Mouse (Mus musculus) neural tube, embryonic 13.5 days (tissue): Measurements from ENCODE around the gene Ip6k1. TPM values are rescaled to one million over a fixed set of nuclear protein-coding genes. Genes with fewer than 3 reads are reported as not detected.
A peak's percentile ranks its signal among the peaks of the same experiment; 100 is the strongest.

Experiments used
- ATAC-seq: fragments of 200-750 bp; cut with Nextera tagmentation; 2 replicates; pipeline ENCODE4 v1.8.0; 2017; ENCODE audit warnings: low read depth, mild to moderate bottlenecking, moderate TSS enrichment, moderate library complexity
- H3K27ac ChIP-seq: fragments of 300-500 bp; sonication (generic); replicated peaks from 2 replicates; pipeline ENCODE4 v1.5.1; 2015; ENCODE audit warnings: moderate library complexity, mild to moderate bottlenecking, inconsistent platforms
- H3K27me3 ChIP-seq: fragments of 300-500 bp; sonication (generic); 2 replicates; pipeline ENCODE4 v1.6.1; 2015; ENCODE audit warnings: mild to moderate bottlenecking, inconsistent platforms
- H3K36me3 ChIP-seq: fragments of 300-500 bp; sonication (generic); 2 replicates; pipeline ENCODE4 v1.6.1; 2015; ENCODE audit warnings: mild to moderate bottlenecking, inconsistent platforms
- H3K4me1 ChIP-seq: fragments of 300-500 bp; sonication (generic); replicated peaks from 2 replicates; pipeline ENCODE4 v1.6.1; 2015; ENCODE audit warnings: inconsistent platforms
- H3K4me2 ChIP-seq: fragments of 300-500 bp; sonication (generic); 2 replicates; pipeline ENCODE4 v1.6.1; 2015; ENCODE audit warnings: inconsistent platforms, mild to moderate bottlenecking, moderate library complexity
- H3K4me3 ChIP-seq: fragments of 300-500 bp; sonication (generic); 2 replicates; pipeline ENCODE4 v1.5.1; 2015; ENCODE audit warnings: mild to moderate bottlenecking, inconsistent platforms
- H3K9ac ChIP-seq: fragments of 300-500 bp; sonication (generic); 2 replicates; pipeline ENCODE4 v1.6.1; 2015; ENCODE audit warnings: moderate library complexity, mild to moderate bottlenecking, inconsistent platforms
- H3K9me3 ChIP-seq: fragments of 300-500 bp; sonication (generic); 2 replicates; pipeline ENCODE4 v1.6.1; 2016; ENCODE audit warnings: inconsistent platforms
- WGBS: fragments of 180-500 bp; shearing (Covaris S2); methylation state at CpG from one replicate; pipeline ENCODE4 v1.1.7; 2015; 5-methylcytosine and 5-hydroxymethylcytosine counted together
- polyA plus RNA-seq: library from polyadenylated mRNA; unstranded; fragments of >200 nt; fragmentation: Nextera tagmentation; extraction: Ambion mirVana; gene quantifications from 2 replicates; pipeline ENCODE4 v1.2.1, GENCODE M21; 2015

Gene Ip6k1
- 94.1 and 94.9 TPM in 2 replicates for polyA plus RNA-seq

- H3K27ac ChIP-seq: peak within 1 kb of the TSS; percentile 96
- H3K4me1 ChIP-seq: peaks cover 44% of the 10 kb centered on the region
- WGBS: under 1% methylated on average over 51 of the region's 51 CpGs
- no peaks in the 10 kb centered on the region for H3K9me3 ChIP-seq
- H3K36me3 ChIP-seq: no peaks in the 10 kb centered on the region
- H3K4me3 ChIP-seq: peak within 1 kb of the TSS; percentile 89
- H3K9ac ChIP-seq: peak within 1 kb of the TSS; percentile 89
- peak; percentile 99 for ATAC-seq
- no peaks in the 10 kb centered on the region for H3K27me3 ChIP-seq
- peak within 1 kb of the TSS; percentile 90 for H3K4me2 ChIP-seq
Observed at GRCm38 (mm10) chr9:108001922-108002770, at the start of gene Ip6k1. Gene Ip6k1 (plus strand): TSS chr9:108002501.

GRCm38 (mm10) chr9:107955613-107956289 is 46.5 kb upstream of the Ip6k1 start:
- H3K4me2 ChIP-seq: no peak overlapping the region
- H3K4me3 ChIP-seq: no peak overlapping the region
- WGBS: 81% methylated on average over 6 of the region's 6 CpGs
- no peaks in the 10 kb centered on the region for H3K9me3 ChIP-seq
- H3K27ac ChIP-seq: no peak overlapping the region
- H3K9ac ChIP-seq: no peak overlapping the region
- no peak for ATAC-seq
- peaks cover 19% of the 10 kb centered on the region; the same call in 1 of the 2 replicates for H3K36me3 ChIP-seq
- H3K4me1 ChIP-seq: peaks cover 12% of the 10 kb centered on the region
- no peaks in the 10 kb centered on the region for H3K27me3 ChIP-seq

- no peak for ATAC-seq
- Histone ChIP-seq H3K27me3 (no peaks in the 10 kb centered on the region), H3K27ac (no peak overlapping the region), H3K4me3 (no peak overlapping the region), H3K4me1 (peaks cover 12% of the 10 kb centered on the region), H3K9ac (no peak overlapping the region), H3K9me3 (no peaks in the 10 kb centered on the region), H3K36me3 (peaks cover 19% of the 10 kb centered on the region; the same call in 1 of the 2 replicates), H3K4me2 (no peak overlapping the region)
- WGBS: 20% methylated on average over 6 of the region's 6 CpGs
Observed at GRCm38 (mm10) chr9:107957141-107957540, 45.2 kb upstream of the Ip6k1 start.

GRCm38 (mm10) chr9:107959896-107960295 is 42.4 kb upstream of the Ip6k1 start:
- peaks cover 12% of the 10 kb centered on the region for H3K4me1 ChIP-seq
- no peak overlapping the region for H3K27ac ChIP-seq
- H3K27me3 ChIP-seq: no peaks in the 10 kb centered on the region
- no peak overlapping the region for H3K4me2 ChIP-seq
- H3K4me3 ChIP-seq: no peak overlapping the region
- H3K9me3 ChIP-seq: no peaks in the 10 kb centered on the region
- 51% methylated on average over 6 of the region's 6 CpGs for WGBS
- H3K9ac ChIP-seq: no peak overlapping the region; the same call in 1 of the 2 replicates
- H3K36me3 ChIP-seq: peaks cover 19% of the 10 kb centered on the region; the same call in 1 of the 2 replicates
- no peak for ATAC-seq

- ATAC-seq: no peak
- Histone ChIP-seq H3K4me1 (peaks cover 12% of the 10 kb centered on the region), H3K4me3 (no peak overlapping the region), H3K4me2 (0 out of 2 replicates have a peak overlapping the region, but pooled peaks have one; percentile 22), H3K36me3 (peaks cover 19% of the 10 kb centered on the region; the same call in 1 of the 2 replicates), H3K27me3 (no peaks in the 10 kb centered on the region), H3K27ac (peak overlapping the region; percentile 46), H3K9ac (peak overlapping the region; percentile 17; the same call in 1 of the 2 replicates), H3K9me3 (no peaks in the 10 kb centered on the region)
- 85% methylated on average over 4 of the region's 4 CpGs for WGBS
Observed at GRCm38 (mm10) chr9:107960928-107961327, 41.4 kb upstream of the Ip6k1 start.

- peaks cover 19% of the 10 kb centered on the region; the same call in 1 of the 2 replicates for H3K36me3 ChIP-seq
- peak overlapping the region; percentile 22; the same call in 1 of the 2 replicates for H3K4me2 ChIP-seq
- H3K9ac ChIP-seq: peak overlapping the region; percentile 17; the same call in 1 of the 2 replicates
- H3K4me3 ChIP-seq: no peak overlapping the region
- H3K27me3 ChIP-seq: no peaks in the 10 kb centered on the region
- peaks cover 12% of the 10 kb centered on the region for H3K4me1 ChIP-seq
- WGBS: 69% methylated on average over 10 of the region's 10 CpGs
- H3K9me3 ChIP-seq: no peaks in the 10 kb centered on the region
- ATAC-seq: peak; percentile 63
- peak overlapping the region; percentile 46 for H3K27ac ChIP-seq
Observed at GRCm38 (mm10) chr9:107961351-107961762, 40.9 kb upstream of the Ip6k1 start.

GRCm38 (mm10) chr9:107961881-107962280 is 40.4 kb upstream of the Ip6k1 start:
- no peaks in the 10 kb centered on the region for H3K9me3 ChIP-seq
- H3K4me2 ChIP-seq: no peak overlapping the region
- H3K4me1 ChIP-seq: peaks cover 12% of the 10 kb centered on the region
- peak; percentile 34; the same call in 1 of the 2 replicates for ATAC-seq
- H3K9ac ChIP-seq: no peak overlapping the region
- H3K36me3 ChIP-seq: peaks cover 19% of the 10 kb centered on the region; the same call in 1 of the 2 replicates
- no peak overlapping the region for H3K4me3 ChIP-seq
- peak overlapping the region; percentile 46 for H3K27ac ChIP-seq
- 66% methylated on average over 5 of the region's 5 CpGs for WGBS
- no peaks in the 10 kb centered on the region for H3K27me3 ChIP-seq

- Histone ChIP-seq H3K27ac (no peak overlapping the region), H3K4me2 (no peak overlapping the region), H3K27me3 (no peaks in the 10 kb centered on the region), H3K36me3 (peaks cover 12% of the 10 kb centered on the region; the same call in 1 of the 2 replicates), H3K4me1 (peaks cover 12% of the 10 kb centered on the region), H3K4me3 (no peak overlapping the region), H3K9me3 (no peaks in the 10 kb centered on the region), H3K9ac (no peak overlapping the region)
- 94% methylated on average over 9 of the region's 9 CpGs for WGBS
- no peak for ATAC-seq
Observed at GRCm38 (mm10) chr9:107962916-107963315, 39.4 kb upstream of the Ip6k1 start.

GRCm38 (mm10) chr9:107963700-107964099 is 38.6 kb upstream of the Ip6k1 start:
- WGBS: 29% methylated on average over 5 of the region's 5 CpGs
- Histone ChIP-seq H3K36me3 (peaks cover 12% of the 10 kb centered on the region; the same call in 1 of the 2 replicates), H3K4me3 (no peak overlapping the region), H3K27me3 (no peaks in the 10 kb centered on the region), H3K27ac (no peak overlapping the region), H3K9ac (no peak overlapping the region), H3K4me1 (peaks cover 12% of the 10 kb centered on the region), H3K9me3 (no peaks in the 10 kb centered on the region), H3K4me2 (no peak overlapping the region)
- ATAC-seq: 0 out of 2 replicates have a peak, but pooled peaks have one; percentile 57

- Histone ChIP-seq H3K4me1 (peaks cover 12% of the 10 kb centered on the region), H3K9ac (no peak overlapping the region), H3K27ac (no peak overlapping the region), H3K36me3 (peaks cover 9% of the 10 kb centered on the region; the same call in 1 of the 2 replicates), H3K4me3 (no peak overlapping the region), H3K9me3 (no peaks in the 10 kb centered on the region), H3K27me3 (no peaks in the 10 kb centered on the region), H3K4me2 (no peak overlapping the region)
- ATAC-seq: no peak
- 95% methylated on average over 9 of the region's 9 CpGs for WGBS
Observed at GRCm38 (mm10) chr9:107964681-107965080, 37.6 kb upstream of the Ip6k1 start.

- Histone ChIP-seq H3K27ac (no peak overlapping the region), H3K4me2 (no peak overlapping the region), H3K9ac (no peak overlapping the region), H3K27me3 (no peaks in the 10 kb centered on the region), H3K36me3 (0 out of 2 replicates have a peak, but pooled peaks cover 5% of the 10 kb centered on the region), H3K4me1 (peaks cover 3% of the 10 kb centered on the region), H3K4me3 (no peak overlapping the region), H3K9me3 (no peaks in the 10 kb centered on the region)
- WGBS: 91% methylated on average over 10 of the region's 10 CpGs
- no peak for ATAC-seq
Observed at GRCm38 (mm10) chr9:107966676-107967075, 35.6 kb upstream of the Ip6k1 start.

- no peak for ATAC-seq
- H3K9me3 ChIP-seq: no peaks in the 10 kb centered on the region
- 0 out of 2 replicates have a peak, but pooled peaks cover 5% of the 10 kb centered on the region for H3K36me3 ChIP-seq
- H3K4me2 ChIP-seq: no peak overlapping the region
- H3K4me1 ChIP-seq: no peaks in the 10 kb centered on the region
- no peak overlapping the region for H3K4me3 ChIP-seq
- no peak overlapping the region for H3K27ac ChIP-seq
- no peaks in the 10 kb centered on the region for H3K27me3 ChIP-seq
- WGBS: 93% methylated on average over 6 of the region's 6 CpGs
- H3K9ac ChIP-seq: no peak overlapping the region
Observed at GRCm38 (mm10) chr9:107967437-107967836, 34.9 kb upstream of the Ip6k1 start.
